Mouse (Mus musculus) small intestine, adult 2 months (tissue): ENCODE measurements around the gene Epha7.

Source experiments
- CTCF ChIP-seq: fragments of 200-500 bp; IDR thresholded peaks from 2 replicates; pipeline ENCODE4 v1.5.1; 2012; ENCODE audit warnings: low read depth, mild to moderate bottlenecking, control low read depth, inconsistent platforms, low read length, moderate library complexity, mixed read lengths; ENCODE audit not compliant: insufficient replicate concordance, insufficient read length; ENCODE audit errors: extremely low read depth
- POLR2A ChIP-seq: fragments of 200-500 bp; IDR thresholded peaks from 2 replicates; pipeline ENCODE4 v1.6.1; 2012; ENCODE audit warnings: low read depth, mild to moderate bottlenecking, control low read depth, inconsistent platforms, low read length, moderate library complexity

DNA sequence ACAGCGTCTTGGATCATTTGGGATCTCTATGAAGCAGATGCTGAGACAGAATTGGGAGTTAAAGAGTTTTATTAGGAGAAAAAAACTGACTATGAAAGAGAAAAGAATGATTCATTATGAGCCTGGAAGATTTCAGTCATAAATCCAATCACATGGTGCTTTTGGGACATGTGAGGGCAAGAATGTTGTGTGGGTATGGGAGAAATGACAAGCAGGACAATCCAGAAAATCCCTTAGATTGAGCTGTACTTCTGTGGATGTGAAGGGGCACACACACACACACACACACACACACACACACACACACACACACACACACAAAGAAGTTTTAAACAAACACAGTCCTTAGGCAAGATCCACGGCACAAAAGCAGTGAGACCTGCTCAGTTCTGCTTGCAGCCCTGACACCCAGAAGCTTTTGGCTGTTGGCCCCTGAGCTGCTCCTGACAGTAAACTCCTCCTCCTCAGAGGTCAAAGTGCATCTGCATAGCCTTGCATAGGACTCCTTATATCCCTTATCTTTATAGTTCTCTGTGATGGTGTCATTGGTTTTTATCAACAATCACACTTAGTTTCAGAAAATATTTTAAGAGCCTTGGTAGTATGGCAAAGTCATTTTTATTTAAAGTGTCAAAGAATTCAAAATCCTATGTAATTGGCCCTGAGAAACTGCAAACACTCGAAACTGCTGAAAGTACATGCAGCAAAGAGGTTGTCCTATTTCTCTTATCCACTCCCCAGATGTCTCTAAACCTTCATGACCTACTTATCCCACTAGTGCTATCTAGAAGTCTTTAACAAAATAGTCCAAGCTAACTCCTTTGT is 185.7 kb downstream of the Epha7 start:
- TF ChIP-seq CTCF = no peak
- no peak for TF ChIP-seq POLR2A
